Mouse (Mus musculus) mature B cell (primary cell): ENCODE results near the gene Snx5.

Experiments
- in situ Hi-C: fragments of 300-500 bp; cut with MboI; formaldehyde crosslinking; loops from 2 replicates; pipeline ENCODE4 v1.14.3; 2019

Gene Snx5

GRCm38 (mm10) chr2:144270507-144271420, at the start of gene Snx5, which contains the start of gene Mgme1:
TSS of gene Snx5 (minus strand) at chr2:144270906.
TSS of gene Mgme1 (plus strand) at chr2:144270663.
- in situ Hi-C loops: no loop called here

GRCm38 (mm10) chr2:144311372-144311771, 40.7 kb upstream of the Snx5 start:
- in situ Hi-C loops: no loop called here

GRCm38 (mm10) chr2:144310273-144310672, 39.6 kb upstream of the Snx5 start:
- in situ Hi-C loops: no loop called here

GRCm38 (mm10) chr2:144308561-144308960, 37.9 kb upstream of the Snx5 start:
- in situ Hi-C loops: no loop called here

GRCm38 (mm10) chr2:144305721-144306294, 35.1 kb upstream of the Snx5 start:
- in situ Hi-C loops: no loop called here

GRCm38 (mm10) chr2:144301101-144301500, 30.4 kb upstream of the Snx5 start:
- in situ Hi-C loops: no loop called here

GRCm38 (mm10) chr2:144299749-144300669, 29.3 kb upstream of the Snx5 start:
- in situ Hi-C loops: no loop called here

- in situ Hi-C loops: no loop called here
Measured at GRCm38 (mm10) chr2:144295145-144295735, 24.5 kb upstream of the Snx5 start.

GRCm38 (mm10) chr2:144291600-144292305, 21.0 kb upstream of the Snx5 start:
- in situ Hi-C loops: no loop called here

GRCm38 (mm10) chr2:144290321-144290720, 19.6 kb upstream of the Snx5 start:
- in situ Hi-C loops: no loop called here

GRCm38 (mm10) chr2:144281417-144281816, 10.7 kb upstream of the Snx5 start:
- in situ Hi-C loops: loop anchor here (10.0 kb wide), 1 partner anchor 277 kb away; no protein-coding TSS in a partner anchor

- in situ Hi-C loops: loop anchor here (10.0 kb wide), 1 partner anchor 276 kb away; no protein-coding TSS in a partner anchor
Measured at GRCm38 (mm10) chr2:144280568-144280967, 9.9 kb upstream of the Snx5 start.

GRCm38 (mm10) chr2:144279742-144280141, 9.0 kb upstream of the Snx5 start:
- in situ Hi-C loops: loop anchor here (10.0 kb wide), 1 partner anchor 275 kb away; no protein-coding TSS in a partner anchor

GRCm38 (mm10) chr2:144276885-144277284, 6.2 kb upstream of the Snx5 start:
- in situ Hi-C loops: no loop called here

- in situ Hi-C loops: no loop called here
Measured at GRCm38 (mm10) chr2:144274741-144275140, 4.0 kb upstream of the Snx5 start.

GRCm38 (mm10) chr2:144272088-144272487, 1.4 kb upstream of the Snx5 start:
- in situ Hi-C loops: no loop called here

GRCm38 (mm10) chr2:144269679-144270475, 829 bp downstream of the Snx5 start:
- in situ Hi-C loops: loop anchor here (5.0 kb wide), 1 partner anchor 38 kb away; no protein-coding TSS in a partner anchor

- in situ Hi-C loops: loop anchor here (5.0 kb wide), 1 partner anchor 37 kb away; no protein-coding TSS in a partner anchor
Measured at GRCm38 (mm10) chr2:144269306-144269650, 1.4 kb downstream of the Snx5 start.

GRCm38 (mm10) chr2:144268446-144269305, 2.0 kb downstream of the Snx5 start:
- in situ Hi-C loops: loop anchor here (5.0 kb wide), 1 partner anchor 36 kb away; no protein-coding TSS in a partner anchor
